Mouse (Mus musculus): Measurements from ENCODE around the gene Abhd4. TPM values are rescaled to one million over a fixed set of nuclear protein-coding genes. Genes with fewer than 3 reads are reported as not detected.
A peak's percentile ranks its signal among the peaks of the same experiment; 100 is the strongest.

The Abhd4 gene
- total RNA-seq (2021), result 10 to 100 TPM; 45.9 to 53.4 TPM

- intact Hi-C loops (cut with DNase I), result loop anchor here (5.0 kb wide), 1 partner anchor 173 kb away; the partner anchor contains the start of gene Mrpl52
These were observed at the start of gene Abhd4, which contains the start of gene Dad1 for GRCm38 (mm10) chr14:54253741-54254291. TSS of gene Abhd4 (plus strand) at chr14:54254188. TSS of gene Dad1 (minus strand) at chr14:54254104.

GRCm38 (mm10) chr14:54204311-54204710 is 49.7 kb upstream of the Abhd4 start:
- intact Hi-C loops (cut with DNase I), result no loop called here
- DNase-seq (ENCODE audit: low spot score in 2 of 2), result no peak

More at GRCm38 (mm10) chr14:54253741-54254291, at the start of gene Abhd4, which contains the start of gene Dad1:
- peak; percentile 97 to 98 for DNase-seq (ENCODE audit: low spot score in 2 of 2)

GRCm38 (mm10) chr14:54204786-54205185 is 49.2 kb upstream of the Abhd4 start:
- DNase-seq (ENCODE audit: low spot score in 2 of 2), result no peak
- intact Hi-C loops (cut with DNase I), result no loop called here

GRCm38 (mm10) chr14:54205904-54206303 is 48.1 kb upstream of the Abhd4 start:
- DNase-seq (ENCODE audit: low spot score in 2 of 2), result no peak
- intact Hi-C loops (cut with DNase I), result no loop called here

GRCm38 (mm10) chr14:54206309-54206708 is 47.7 kb upstream of the Abhd4 start:
- DNase-seq (ENCODE audit: low spot score in 2 of 2), result no peak
- intact Hi-C loops (cut with DNase I), result no loop called here

GRCm38 (mm10) chr14:54206750-54207550 is 47.0 kb upstream of the Abhd4 start:
- intact Hi-C loops (cut with DNase I), result no loop called here
- no peak for DNase-seq (ENCODE audit: low spot score in 2 of 2)

- no peak for DNase-seq (ENCODE audit: low spot score in 2 of 2)
- intact Hi-C loops (cut with DNase I), result no loop called here
These were observed 46.1 kb upstream of the Abhd4 start for GRCm38 (mm10) chr14:54207924-54208323.

- intact Hi-C loops (cut with DNase I), result no loop called here
- no peak for DNase-seq (ENCODE audit: low spot score in 2 of 2)
These were observed 45.2 kb upstream of the Abhd4 start for GRCm38 (mm10) chr14:54208741-54209140.

GRCm38 (mm10) chr14:54209932-54210331 is 44.1 kb upstream of the Abhd4 start:
- intact Hi-C loops (cut with DNase I), result no loop called here
- DNase-seq (ENCODE audit: low spot score in 2 of 2), result no peak

- DNase-seq (ENCODE audit: low spot score in 2 of 2), result no peak
- intact Hi-C loops (cut with DNase I), result no loop called here
These were observed 43.6 kb upstream of the Abhd4 start for GRCm38 (mm10) chr14:54210401-54210800.

- intact Hi-C loops (cut with DNase I), result no loop called here
- no peak for DNase-seq (ENCODE audit: low spot score in 2 of 2)
These were observed 42.8 kb upstream of the Abhd4 start for GRCm38 (mm10) chr14:54211199-54211598.

- intact Hi-C loops (cut with DNase I), result no loop called here
- no peak for DNase-seq (ENCODE audit: low spot score in 2 of 2)
These were observed 42.2 kb upstream of the Abhd4 start for GRCm38 (mm10) chr14:54211755-54212154.

GRCm38 (mm10) chr14:54213734-54214133 is 40.3 kb upstream of the Abhd4 start:
- intact Hi-C loops (cut with DNase I), result no loop called here
- no peak for DNase-seq (ENCODE audit: low spot score in 2 of 2)

- intact Hi-C loops (cut with DNase I), result no loop called here
- no peak for DNase-seq (ENCODE audit: low spot score in 2 of 2)
These were observed 39.5 kb upstream of the Abhd4 start for GRCm38 (mm10) chr14:54214477-54214876.

GRCm38 (mm10) chr14:54214901-54215300 is 39.1 kb upstream of the Abhd4 start:
- DNase-seq (ENCODE audit: low spot score in 2 of 2), result no peak
- intact Hi-C loops (cut with DNase I), result no loop called here

GRCm38 (mm10) chr14:54216126-54216525 is 37.9 kb upstream of the Abhd4 start:
- intact Hi-C loops (cut with DNase I), result no loop called here
- DNase-seq (ENCODE audit: low spot score in 2 of 2), result no peak

- intact Hi-C loops (cut with DNase I), result no loop called here
These were observed 35.8 kb upstream of the Abhd4 start for GRCm38 (mm10) chr14:54218233-54218632.

GRCm38 (mm10) chr14:54218721-54219120 is 35.3 kb upstream of the Abhd4 start:
- intact Hi-C loops (cut with DNase I), result no loop called here
- no peak for DNase-seq (ENCODE audit: low spot score in 2 of 2)

More at GRCm38 (mm10) chr14:54218233-54218632, 35.8 kb upstream of the Abhd4 start:
- no peak for DNase-seq (ENCODE audit: low spot score in 2 of 2)

GRCm38 (mm10) chr14:54219256-54219655 is 34.7 kb upstream of the Abhd4 start:
- no peak for DNase-seq (ENCODE audit: low spot score in 2 of 2)
- intact Hi-C loops (cut with DNase I), result no loop called here

- no peak for DNase-seq (ENCODE audit: low spot score in 2 of 2)
- intact Hi-C loops (cut with DNase I), result no loop called here
These were observed 34.1 kb upstream of the Abhd4 start for GRCm38 (mm10) chr14:54219849-54220248.
